Mouse (Mus musculus) small intestine, adult 2 months (tissue): ENCODE data around the gene Cdh5.

Source experiments
- CTCF ChIP-seq: fragments of 200-500 bp; IDR thresholded peaks from 2 replicates; pipeline ENCODE4 v1.5.1; 2012; ENCODE audit warnings: low read depth, mild to moderate bottlenecking, control low read depth, inconsistent platforms, low read length, moderate library complexity, mixed read lengths; ENCODE audit not compliant: insufficient replicate concordance, insufficient read length; ENCODE audit errors: extremely low read depth
- POLR2A ChIP-seq: fragments of 200-500 bp; IDR thresholded peaks from 2 replicates; pipeline ENCODE4 v1.6.1; 2012; ENCODE audit warnings: low read depth, mild to moderate bottlenecking, control low read depth, inconsistent platforms, low read length, moderate library complexity

- TF ChIP-seq POLR2A (no peak), CTCF (no peak)
These were observed 16.1 kb upstream of the Cdh5 start for GRCm38 (mm10) chr8:104085281-104085680.
